Mouse (Mus musculus): ENCODE measurements around the gene Pramel4.
"Not testable (repeated sequence)": the region's sequence is repeated elsewhere in the genome, so short reads cannot be mapped to it uniquely, and the experiment has no call there.

Pramel4 gene

GRCm38 (mm10) chr4:144058826-144059225 is at the start of gene Pramel4:
Gene Pramel4 (plus strand): TSS chr4:144059126.
- in situ Hi-C loops (cut with MboI; ENCODE audit: low pct_unique_long_range_greater_than_20kb in 1 of 2, low sequenced_read_pairs in 2 of 2, unreplicated experiment in 1 of 2), result not testable (repeated sequence)

GRCm38 (mm10) chr4:144106174-144106573 is 47.2 kb downstream of the Pramel4 start, which contains the start of gene Gm13102:
Gene Gm13102 (plus strand): TSS chr4:144106474.
- in situ Hi-C loops (cut with MboI; ENCODE audit: low pct_unique_long_range_greater_than_20kb in 1 of 2, low sequenced_read_pairs in 2 of 2, unreplicated experiment in 1 of 2), result not testable (repeated sequence)
